Mouse (Mus musculus): ENCODE results near the gene Gins3. TPM values are rescaled to one million over a fixed set of nuclear protein-coding genes. Genes with fewer than 3 reads are reported as not detected.
A peak's percentile ranks its signal among the peaks of the same experiment; 100 is the strongest.

Gene Gins3
- polyA plus RNA-seq, 1 experiment from 2014 or later, result 18.2 TPM

DNA sequence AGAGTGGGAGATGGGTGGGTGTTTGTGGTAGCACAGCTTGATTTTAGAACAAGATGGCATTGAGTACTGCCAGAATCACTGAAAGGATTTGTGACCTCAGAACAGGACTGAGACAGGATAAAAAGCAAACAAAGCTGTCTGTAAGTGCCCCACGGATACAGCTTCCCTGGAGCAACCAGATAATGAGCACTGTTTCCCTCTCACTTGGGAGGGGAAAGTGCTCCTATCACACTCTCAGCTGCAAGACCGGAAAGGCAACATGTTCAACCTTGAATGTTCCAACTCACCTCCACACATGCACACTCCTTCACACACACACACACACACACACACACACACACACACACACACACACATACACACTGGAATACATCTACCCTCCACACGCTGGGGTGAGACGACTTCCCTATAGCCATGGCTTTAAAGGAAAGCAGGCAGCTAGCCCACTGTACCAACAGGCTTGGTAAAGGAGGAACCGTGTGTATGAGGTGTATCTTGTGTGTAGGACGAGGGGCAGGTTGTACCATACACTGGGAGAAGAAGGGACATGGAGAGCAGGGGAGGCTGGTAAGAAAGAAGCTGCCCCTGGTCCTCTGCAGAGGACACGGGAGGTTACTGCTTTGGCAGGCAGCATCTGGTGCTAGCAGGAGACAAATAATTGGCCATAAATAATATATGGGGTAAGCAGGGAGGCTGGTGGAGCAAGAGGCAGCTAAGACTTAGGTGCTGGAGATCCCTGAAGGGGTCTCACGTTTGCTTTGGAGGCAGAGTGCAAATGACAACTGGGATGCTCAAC lies 35.1 kb downstream of the Gins3 start:
- Histone ChIP-seq H3K4me2 (no peak overlapping the region), H3K4me3 (no peak overlapping the region), H3K27me3 (replicated peaks) (peaks cover 8% of the 10 kb centered on the region; the same call in 1 of the 2 replicates), H3K4me1 (replicated peaks) (peaks cover 21% of the 10 kb centered on the region), H3K9me3 (replicated peaks) (peaks cover 6% of the 10 kb centered on the region), H3K36me3 (no peaks in the 10 kb centered on the region), H3K27ac (ENCODE audit: poor library complexity, severe bottlenecking) (no peak overlapping the region), H3K9ac (no peak overlapping the region)
- 36% methylated on average over 8 of the region's 8 CpGs for WGBS
- ATAC-seq (ENCODE audit: insufficient number of reproducible peaks, low FRiP score), result no peak

DNA sequence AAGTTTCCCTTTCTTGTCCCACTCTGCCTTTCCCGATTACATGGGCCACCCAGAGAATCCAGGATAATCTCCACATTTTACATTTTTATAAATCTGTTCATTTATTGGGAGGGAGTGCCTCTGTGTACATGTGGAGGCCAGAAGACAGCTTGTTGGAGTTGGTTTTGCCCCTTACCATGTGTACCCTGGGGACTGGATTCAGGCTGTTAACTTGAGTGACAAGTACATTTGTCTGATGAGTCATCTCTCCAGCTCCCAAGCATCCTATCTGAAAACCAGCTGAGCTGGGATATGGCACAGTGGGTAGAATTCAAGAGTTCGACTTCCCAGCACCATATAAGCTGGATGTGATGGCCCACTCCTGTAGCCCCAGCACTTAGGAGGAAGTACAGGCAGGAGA lies 36.7 kb downstream of the Gins3 start:
- Histone ChIP-seq H3K9ac (no peak overlapping the region), H3K4me1 (replicated peaks) (peaks cover 12% of the 10 kb centered on the region), H3K27me3 (replicated peaks) (peaks cover 22% of the 10 kb centered on the region), H3K27ac (ENCODE audit: poor library complexity, severe bottlenecking) (no peak overlapping the region), H3K9me3 (replicated peaks) (peaks cover 6% of the 10 kb centered on the region), H3K4me3 (no peak overlapping the region), H3K36me3 (no peaks in the 10 kb centered on the region), H3K4me2 (no peak overlapping the region)
- 60% methylated on average over 2 of the region's 2 CpGs for WGBS
- no peak for ATAC-seq (ENCODE audit: insufficient number of reproducible peaks, low FRiP score)

DNA sequence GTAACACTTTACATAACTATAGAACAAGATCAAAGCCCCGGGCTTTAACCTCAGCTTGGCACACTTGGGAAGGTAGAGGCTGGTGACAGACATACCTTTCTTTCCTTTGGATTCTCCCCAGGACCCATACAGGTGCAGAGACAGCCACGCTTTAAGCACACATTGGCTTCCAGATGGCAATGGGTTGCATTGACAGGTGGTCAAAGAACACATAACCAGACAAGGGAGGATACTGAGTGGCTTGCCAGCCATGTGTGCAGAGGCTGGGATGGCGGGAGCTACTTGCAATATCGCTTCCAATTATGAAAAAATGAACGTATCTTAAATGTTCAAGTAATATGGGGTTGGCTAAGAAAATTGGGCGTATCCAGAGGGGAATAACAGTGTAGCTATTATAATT lies 38.6 kb downstream of the Gins3 start:
- H3K27ac ChIP-seq (ENCODE audit: poor library complexity, severe bottlenecking), result no peak overlapping the region
- no peak overlapping the region for H3K9ac ChIP-seq
- 79% methylated on average over 6 of the region's 6 CpGs for WGBS
- H3K36me3 ChIP-seq, result no peaks in the 10 kb centered on the region
- H3K9me3 ChIP-seq (replicated peaks), result no peaks in the 10 kb centered on the region; the same call in 1 of the 2 replicates
- no peak overlapping the region for H3K4me2 ChIP-seq
- ATAC-seq (ENCODE audit: insufficient number of reproducible peaks, low FRiP score), result no peak
- peaks cover 12% of the 10 kb centered on the region for H3K4me1 ChIP-seq (replicated peaks)
- H3K4me3 ChIP-seq, result no peak overlapping the region
- peaks cover 35% of the 10 kb centered on the region for H3K27me3 ChIP-seq (replicated peaks)

DNA sequence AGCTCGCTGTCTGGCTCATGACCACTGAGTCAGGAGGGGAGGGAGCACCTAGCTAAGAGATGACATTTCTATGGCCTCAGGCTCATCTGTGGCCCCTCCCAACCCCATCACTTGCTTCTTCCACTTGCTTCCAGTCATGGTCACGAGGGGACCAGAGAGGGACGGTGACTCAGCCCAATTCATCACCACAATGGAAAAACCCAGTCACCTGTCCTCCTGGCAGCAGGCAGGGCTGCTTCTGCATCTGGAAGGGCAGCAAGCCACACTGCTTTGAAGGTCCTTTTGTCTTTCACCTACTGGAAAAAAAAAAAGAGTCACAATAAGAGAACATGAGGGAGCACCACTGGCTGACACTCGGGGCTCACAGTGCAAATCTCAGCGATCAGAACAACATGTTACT lies 39.6 kb downstream of the Gins3 start:
- peaks cover 18% of the 10 kb centered on the region for H3K4me1 ChIP-seq (replicated peaks)
- WGBS, result 58% methylated on average over 5 of the region's 5 CpGs

DNA sequence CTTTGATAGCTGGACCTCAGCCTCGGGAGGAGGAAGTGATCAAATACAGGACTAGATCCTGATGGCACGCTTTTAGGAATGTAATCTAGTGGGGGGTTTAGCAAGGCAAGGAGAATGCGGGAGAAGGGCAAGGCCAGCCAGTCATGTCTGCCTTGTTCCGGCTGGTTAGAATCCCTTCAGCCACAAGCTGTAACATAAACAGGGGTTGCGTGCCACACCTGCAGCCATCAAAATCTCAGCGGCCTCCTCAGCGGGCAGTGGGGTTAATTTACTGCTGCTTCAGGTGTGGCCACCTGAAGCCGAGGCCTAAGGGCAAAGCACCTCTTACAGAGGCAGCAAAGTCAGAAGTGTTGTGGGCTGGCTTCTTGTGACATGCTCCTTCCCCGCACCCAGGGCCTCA lies 43.4 kb downstream of the Gins3 start, which contains the start of gene Ndrg4:
Gene Ndrg4 (plus strand): TSS at position 350 of the 400 bp plus-strand sequence.
- Histone ChIP-seq H3K27me3 (replicated peaks) (peaks cover 79% of the 10 kb centered on the region), H3K9me3 (replicated peaks) (no peaks in the 10 kb centered on the region), H3K9ac (peak within 1 kb of the TSS; percentile 76), H3K4me1 (replicated peaks) (peaks cover 7% of the 10 kb centered on the region), H3K36me3 (no peaks in the 10 kb centered on the region), H3K4me2 (peak within 1 kb of the TSS; percentile 87), H3K27ac (ENCODE audit: poor library complexity, severe bottlenecking) (no peak within 1 kb of the TSS), H3K4me3 (peak within 1 kb of the TSS; percentile 66)
- ATAC-seq (ENCODE audit: insufficient number of reproducible peaks, low FRiP score), result no peak
- 41% methylated on average over 9 of the region's 9 CpGs for WGBS

More for the DNA sequence above, 39.6 kb downstream of the Gins3 start:
- H3K27ac ChIP-seq (ENCODE audit: poor library complexity, severe bottlenecking), result no peak overlapping the region
- no peak for ATAC-seq (ENCODE audit: insufficient number of reproducible peaks, low FRiP score)
- H3K27me3 ChIP-seq (replicated peaks), result peaks cover 44% of the 10 kb centered on the region
- no peak overlapping the region for H3K9ac ChIP-seq
- H3K36me3 ChIP-seq, result no peaks in the 10 kb centered on the region
- H3K4me3 ChIP-seq, result no peak overlapping the region
- H3K9me3 ChIP-seq (replicated peaks), result no peaks in the 10 kb centered on the region
- no peak overlapping the region for H3K4me2 ChIP-seq

DNA sequence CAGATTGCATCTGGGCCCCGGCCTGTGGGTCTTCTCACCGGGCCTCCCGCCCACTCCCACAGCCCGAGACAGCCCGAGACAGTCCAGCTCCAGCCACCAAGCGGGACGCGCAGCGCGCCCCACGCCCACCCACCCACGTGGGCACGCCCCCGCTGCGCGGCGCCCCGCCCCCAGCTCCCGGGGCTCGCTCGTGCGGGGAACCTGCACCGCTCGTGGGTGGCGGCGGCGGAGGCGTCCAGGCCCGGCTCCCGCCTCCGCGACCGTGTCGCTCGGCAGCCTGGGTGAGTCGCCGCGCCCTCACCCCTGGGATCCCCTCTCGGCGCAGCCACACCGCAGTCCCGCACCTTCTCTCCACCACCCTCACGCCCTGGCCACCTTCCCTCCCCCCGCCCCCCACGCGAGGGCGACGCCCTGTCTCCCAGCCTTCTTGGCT lies 44.4 kb downstream of the Gins3 start:
- Histone ChIP-seq H3K4me1 (replicated peaks) (peaks cover 7% of the 10 kb centered on the region), H3K27ac (ENCODE audit: poor library complexity, severe bottlenecking) (no peak overlapping the region), H3K9ac (peak overlapping the region; percentile 76), H3K9me3 (replicated peaks) (no peaks in the 10 kb centered on the region), H3K4me2 (peak overlapping the region; percentile 87), H3K4me3 (peak overlapping the region; percentile 66), H3K27me3 (replicated peaks) (peaks cover 77% of the 10 kb centered on the region), H3K36me3 (no peaks in the 10 kb centered on the region)
- under 1% methylated on average over 26 of the region's 48 CpGs for WGBS
- ATAC-seq (ENCODE audit: insufficient number of reproducible peaks, low FRiP score), result peak; percentile 44

DNA sequence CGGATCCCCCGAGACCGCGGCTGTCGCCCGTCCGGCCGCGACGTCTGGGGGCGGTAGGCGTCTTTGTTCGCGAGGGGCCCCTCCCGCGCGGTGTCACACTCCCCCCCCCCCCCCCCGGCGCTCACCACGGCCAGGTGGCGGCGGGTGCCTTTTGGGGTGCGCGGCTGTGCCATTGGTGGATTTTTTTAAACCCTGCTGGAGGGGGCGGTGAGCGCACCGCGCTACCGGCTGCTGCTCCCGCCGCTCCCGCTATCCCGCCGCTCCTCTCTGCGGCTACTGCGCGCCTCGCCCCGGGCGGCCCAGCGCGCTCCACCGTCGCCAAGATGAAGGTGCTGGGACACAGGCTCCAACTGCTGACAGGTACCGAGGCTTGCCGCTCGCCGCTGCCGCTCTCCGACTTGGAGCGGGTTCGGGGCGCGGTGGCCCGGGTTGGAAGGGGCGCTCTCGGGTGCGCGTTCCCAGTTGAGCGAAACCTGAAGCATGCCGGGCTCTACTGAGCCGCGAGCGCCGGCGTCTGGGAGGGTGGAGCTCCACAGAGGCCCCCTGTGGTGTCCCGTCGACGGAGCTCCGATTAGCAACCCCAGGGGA lies 44.9 kb downstream of the Gins3 start:
- under 1% methylated on average over 57 of the region's 70 CpGs for WGBS
- Histone ChIP-seq H3K9ac (peak overlapping the region; percentile 76), H3K27me3 (replicated peaks) (peaks cover 73% of the 10 kb centered on the region), H3K36me3 (no peaks in the 10 kb centered on the region), H3K27ac (ENCODE audit: poor library complexity, severe bottlenecking) (no peak overlapping the region), H3K4me3 (peak overlapping the region; percentile 66), H3K4me2 (peak overlapping the region; percentile 87), H3K4me1 (replicated peaks) (peaks cover 7% of the 10 kb centered on the region), H3K9me3 (replicated peaks) (no peaks in the 10 kb centered on the region)
- ATAC-seq (ENCODE audit: insufficient number of reproducible peaks, low FRiP score), result no peak

DNA sequence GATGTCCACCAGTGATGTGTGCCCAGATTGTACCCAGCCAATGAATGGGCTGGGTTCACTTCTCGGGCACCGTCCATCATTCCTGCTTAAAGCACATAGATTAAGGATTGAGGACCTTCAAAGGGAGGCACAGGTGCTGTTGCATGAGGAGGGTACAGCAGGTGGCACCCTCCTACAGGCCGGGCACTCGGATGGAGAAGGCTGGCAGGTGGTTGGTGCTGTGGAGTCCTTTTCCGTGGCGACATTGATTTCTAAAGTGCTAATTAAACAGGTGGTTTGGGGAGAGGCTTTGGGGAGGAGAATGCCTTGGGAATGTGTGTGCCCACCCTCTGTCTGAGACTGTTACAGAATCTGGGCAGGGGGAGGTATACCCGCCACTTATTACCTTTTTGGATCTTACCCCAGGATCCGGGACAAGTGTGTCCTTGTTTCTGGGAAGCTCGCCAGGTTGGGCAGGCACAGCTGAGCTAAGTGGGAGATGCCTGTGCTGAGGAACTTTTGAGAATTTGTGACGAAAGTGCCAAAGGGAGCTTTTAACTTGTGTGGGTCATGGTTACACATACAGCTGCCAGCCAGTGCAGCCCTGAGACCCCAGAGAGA lies 54.9 kb downstream of the Gins3 start:
- ATAC-seq (ENCODE audit: insufficient number of reproducible peaks, low FRiP score), result no peak
- H3K4me2 ChIP-seq, result no peak overlapping the region
- H3K36me3 ChIP-seq, result no peaks in the 10 kb centered on the region
- no peaks in the 10 kb centered on the region for H3K9me3 ChIP-seq (replicated peaks)
- WGBS, result 73% methylated on average over 10 of the region's 10 CpGs
- 0 out of 2 replicates have a peak, but pooled peaks cover 7% of the 10 kb centered on the region for H3K27me3 ChIP-seq (replicated peaks)
- H3K27ac ChIP-seq (ENCODE audit: poor library complexity, severe bottlenecking), result peak overlapping the region; percentile 32; the same call in 1 of the 2 replicates
- H3K9ac ChIP-seq, result no peak overlapping the region
- no peak overlapping the region for H3K4me3 ChIP-seq
- peaks cover 41% of the 10 kb centered on the region for H3K4me1 ChIP-seq (replicated peaks)

DNA sequence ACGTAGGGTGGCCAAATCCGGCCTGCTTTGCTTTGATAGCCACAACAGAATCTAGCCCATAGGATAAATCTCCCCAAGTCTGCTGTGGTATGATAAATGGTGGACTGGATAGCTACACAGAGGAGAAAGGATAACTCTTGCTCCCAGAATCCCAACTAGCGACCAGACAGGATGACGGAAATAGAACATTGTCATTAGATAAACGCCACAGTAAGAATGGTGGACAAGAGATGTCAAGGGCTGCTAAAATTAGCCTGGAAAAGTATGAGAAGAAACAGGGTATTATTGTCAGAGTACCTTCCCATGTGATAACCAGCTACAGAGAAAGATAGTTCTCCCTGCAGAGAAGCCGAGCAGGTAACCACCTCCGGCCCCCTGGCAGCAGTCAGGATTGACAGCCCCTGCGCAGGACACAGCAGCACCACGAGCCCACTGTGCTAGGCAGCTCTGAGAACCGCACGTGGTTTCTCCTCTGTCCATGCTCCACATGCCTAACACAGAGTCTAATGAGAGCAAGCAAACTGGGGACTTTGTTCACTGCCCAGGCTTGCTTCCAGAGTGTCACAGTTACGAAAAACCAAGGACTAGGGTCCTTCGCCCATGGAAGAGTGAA lies 57.8 kb downstream of the Gins3 start:
- ATAC-seq (ENCODE audit: insufficient number of reproducible peaks, low FRiP score), result 0 out of 2 replicates have a peak, but pooled peaks have one; percentile 40
- no peak overlapping the region for H3K4me3 ChIP-seq
- no peaks in the 10 kb centered on the region for H3K36me3 ChIP-seq
- H3K27me3 ChIP-seq (replicated peaks), result peaks cover 23% of the 10 kb centered on the region
- H3K4me1 ChIP-seq (replicated peaks), result peaks cover 48% of the 10 kb centered on the region
- H3K9me3 ChIP-seq (replicated peaks), result no peaks in the 10 kb centered on the region
- no peak overlapping the region for H3K9ac ChIP-seq
- H3K4me2 ChIP-seq, result peak overlapping the region; percentile 16; the same call in 1 of the 2 replicates
- WGBS, result 31% methylated on average over 13 of the region's 13 CpGs
- peak overlapping the region; percentile 87 for H3K27ac ChIP-seq (ENCODE audit: poor library complexity, severe bottlenecking)

DNA sequence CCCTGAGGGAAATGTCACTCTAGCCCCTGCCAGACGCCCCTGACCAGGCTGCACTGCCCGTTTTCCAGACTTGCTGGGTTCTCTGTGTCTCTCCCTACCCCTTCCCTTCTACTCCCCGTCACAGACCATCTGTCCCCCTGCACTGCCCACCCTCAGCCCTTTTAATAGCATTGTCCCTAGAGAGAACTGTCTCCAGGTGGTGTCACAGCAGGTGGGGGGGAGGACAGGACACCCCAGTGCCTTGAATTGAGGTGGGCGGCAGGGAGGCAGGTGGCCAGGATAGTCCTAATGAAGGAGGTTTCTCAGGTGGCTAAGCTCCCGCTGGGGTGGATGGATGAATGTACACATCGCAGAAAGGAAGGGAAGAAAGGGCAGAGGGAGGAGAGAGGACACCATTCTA lies 61.4 kb downstream of the Gins3 start:
- WGBS, result 24% methylated on average over 6 of the region's 6 CpGs
- peak overlapping the region; percentile 37; the same call in 1 of the 2 replicates for H3K9ac ChIP-seq
- H3K4me3 ChIP-seq, result no peak overlapping the region
- peaks cover 35% of the 10 kb centered on the region for H3K4me1 ChIP-seq (replicated peaks)
- no peaks in the 10 kb centered on the region for H3K36me3 ChIP-seq
- no peak overlapping the region for H3K4me2 ChIP-seq
- H3K9me3 ChIP-seq (replicated peaks), result no peaks in the 10 kb centered on the region
- H3K27ac ChIP-seq (ENCODE audit: poor library complexity, severe bottlenecking), result no peak overlapping the region
- ATAC-seq (ENCODE audit: insufficient number of reproducible peaks, low FRiP score), result no peak
- H3K27me3 ChIP-seq (replicated peaks), result peaks cover 28% of the 10 kb centered on the region
